Mouse (Mus musculus): Measurements from ENCODE around the gene Rhbdd1. TPM values are rescaled to one million over a fixed set of nuclear protein-coding genes. Genes with fewer than 3 reads are reported as not detected.

The Rhbdd1 gene
- polyA plus RNA-seq, 1 experiment = 10.7 TPM

GRCm38 (mm10) chr1:82326120-82326519 lies 9.9 kb downstream of the Rhbdd1 start:
- Histone ChIP-seq H3K4me1 (ENCODE audit: control insufficient read depth, insufficient read depth, low read length) (no peaks in the 10 kb centered on the region), H3K27me3 (ENCODE audit: control insufficient read depth, insufficient read depth, low read length) (no peaks in the 10 kb centered on the region), H3K4me3 (replicated peaks; ENCODE audit: insufficient read depth, low read depth, low read length) (no peak overlapping the region), H3K27ac (ENCODE audit: insufficient read depth, low read length) (no peak overlapping the region)
- no peak for TF ChIP-seq CTCF (IDR thresholded peaks at IDR 0.05; ENCODE audit: borderline replicate concordance, insufficient read depth, low read depth, low read length)
- TF ChIP-seq POLR2A (IDR thresholded peaks at IDR 0.05; ENCODE audit: borderline replicate concordance, insufficient read depth, low read length) = no peak
- no peak for DNase-seq
- WGBS = 87% methylated on average over 5 of the region's 5 CpGs

GRCm38 (mm10) chr1:82328033-82328775 lies 12.0 kb downstream of the Rhbdd1 start:
- 99% methylated on average over 7 of the region's 7 CpGs for WGBS
- TF ChIP-seq POLR2A (IDR thresholded peaks at IDR 0.05; ENCODE audit: borderline replicate concordance, insufficient read depth, low read length) (no peak), CTCF (IDR thresholded peaks at IDR 0.05; ENCODE audit: borderline replicate concordance, insufficient read depth, low read depth, low read length) (no peak)
- Histone ChIP-seq H3K4me3 (replicated peaks; ENCODE audit: insufficient read depth, low read depth, low read length) (no peak overlapping the region), H3K27me3 (ENCODE audit: control insufficient read depth, insufficient read depth, low read length) (no peaks in the 10 kb centered on the region), H3K4me1 (ENCODE audit: control insufficient read depth, insufficient read depth, low read length) (no peaks in the 10 kb centered on the region), H3K27ac (ENCODE audit: insufficient read depth, low read length) (no peak overlapping the region)
- DNase-seq = no peak

DNA sequence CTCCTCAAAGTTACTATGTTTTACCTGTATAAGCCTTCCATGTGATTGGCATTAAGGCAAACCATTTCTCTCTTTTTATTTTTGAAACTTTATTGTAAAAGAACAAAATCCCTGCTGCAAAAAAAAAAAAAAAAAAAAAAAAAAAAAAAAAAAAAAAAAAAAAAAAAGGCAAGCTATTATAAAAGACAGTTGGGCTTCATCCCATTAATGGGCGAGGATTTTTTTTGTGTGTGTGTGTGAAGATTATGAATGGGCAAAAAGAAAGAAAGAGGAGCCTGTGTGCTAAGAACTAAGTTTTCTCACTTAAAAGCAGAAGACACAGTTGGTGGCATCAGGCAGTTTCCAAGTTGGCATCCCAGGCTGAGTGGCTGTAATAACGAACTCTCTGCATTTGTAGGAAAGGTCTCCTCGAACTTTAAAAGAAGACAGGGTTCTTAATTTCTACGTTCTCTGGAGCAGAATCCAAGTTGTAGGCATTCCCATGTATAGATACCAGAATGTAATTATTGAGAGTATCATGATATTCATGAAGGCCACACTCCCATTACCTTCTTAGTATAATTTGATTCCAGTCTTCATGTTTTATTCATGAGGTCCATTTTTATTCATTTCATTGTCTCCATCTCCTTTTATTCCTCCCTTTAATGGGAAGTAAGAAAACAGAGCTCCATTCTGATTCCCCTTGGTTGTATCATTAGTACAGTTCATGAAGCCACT lies 13.1 kb downstream of the Rhbdd1 start:
- Histone ChIP-seq H3K27ac (ENCODE audit: insufficient read depth, low read length) (no peak overlapping the region), H3K4me1 (ENCODE audit: control insufficient read depth, insufficient read depth, low read length) (no peaks in the 10 kb centered on the region), H3K27me3 (ENCODE audit: control insufficient read depth, insufficient read depth, low read length) (no peaks in the 10 kb centered on the region), H3K4me3 (replicated peaks; ENCODE audit: insufficient read depth, low read depth, low read length) (no peak overlapping the region)
- 44% methylated on average over 4 of the region's 4 CpGs for WGBS
- no peak for DNase-seq
- no peak for TF ChIP-seq POLR2A (IDR thresholded peaks at IDR 0.05; ENCODE audit: borderline replicate concordance, insufficient read depth, low read length)
- TF ChIP-seq CTCF (IDR thresholded peaks at IDR 0.05; ENCODE audit: borderline replicate concordance, insufficient read depth, low read depth, low read length) = no peak

DNA sequence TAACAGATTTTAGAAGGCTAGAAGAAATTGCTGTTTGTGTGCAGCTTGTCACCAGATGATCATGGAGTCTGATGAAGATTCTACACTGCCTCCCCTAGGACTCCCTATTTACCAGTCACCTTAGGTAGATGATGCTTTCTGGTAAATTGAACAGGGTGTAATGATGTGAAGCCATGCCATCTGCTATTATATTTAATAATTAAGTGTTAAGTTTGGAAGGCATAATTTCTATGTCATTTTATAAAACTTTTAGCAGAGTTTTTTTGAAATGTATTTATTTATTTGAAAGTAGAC lies 13.6 kb downstream of the Rhbdd1 start:
- Histone ChIP-seq H3K4me3 (replicated peaks; ENCODE audit: insufficient read depth, low read depth, low read length) (no peak overlapping the region), H3K27me3 (ENCODE audit: control insufficient read depth, insufficient read depth, low read length) (no peaks in the 10 kb centered on the region), H3K27ac (ENCODE audit: insufficient read depth, low read length) (no peak overlapping the region), H3K4me1 (ENCODE audit: control insufficient read depth, insufficient read depth, low read length) (no peaks in the 10 kb centered on the region)
- TF ChIP-seq CTCF (IDR thresholded peaks at IDR 0.05; ENCODE audit: borderline replicate concordance, insufficient read depth, low read depth, low read length) (no peak), POLR2A (IDR thresholded peaks at IDR 0.05; ENCODE audit: borderline replicate concordance, insufficient read depth, low read length) (no peak)
- DNase-seq = no peak

DNA sequence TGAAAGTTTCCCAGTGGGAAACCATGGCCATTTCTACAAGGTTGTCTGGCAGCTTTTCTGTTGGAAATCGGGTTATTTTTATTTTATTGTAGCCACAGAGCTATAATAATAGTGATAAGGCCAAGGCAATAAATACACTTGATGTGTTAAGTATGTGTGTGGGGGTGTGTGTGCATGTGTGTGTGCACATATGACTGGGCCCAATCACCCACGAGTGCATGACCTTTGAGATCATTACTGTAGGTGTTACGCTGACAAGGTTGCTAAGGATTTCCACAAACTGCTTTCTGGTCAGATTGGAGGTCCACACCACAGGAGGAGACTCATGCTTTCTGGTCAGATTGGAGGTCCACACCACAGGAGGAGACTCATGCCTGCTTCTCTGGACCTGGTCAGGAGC lies 18.3 kb downstream of the Rhbdd1 start:
- TF ChIP-seq POLR2A (IDR thresholded peaks at IDR 0.05; ENCODE audit: borderline replicate concordance, insufficient read depth, low read length) = no peak
- no peak for TF ChIP-seq CTCF (IDR thresholded peaks at IDR 0.05; ENCODE audit: borderline replicate concordance, insufficient read depth, low read depth, low read length)

DNA sequence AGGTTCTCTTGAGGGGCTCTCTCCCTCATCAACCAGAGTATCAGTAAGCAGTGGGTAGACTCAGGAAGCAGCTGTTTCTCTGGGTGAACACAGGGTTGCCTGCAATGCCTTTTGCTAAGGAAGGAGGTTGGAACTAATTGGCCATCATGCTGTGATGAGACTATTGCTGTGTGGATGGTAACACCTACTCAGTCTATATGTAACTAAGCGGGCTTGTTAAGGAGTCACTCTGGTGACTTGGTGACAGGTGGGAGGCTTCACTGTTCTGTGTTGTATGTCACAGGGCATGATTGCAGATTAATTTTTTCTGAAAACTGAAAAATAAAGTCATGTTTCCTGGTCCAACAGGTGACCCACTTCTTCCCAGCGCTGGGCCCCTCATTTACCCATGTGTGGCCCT lies 36.8 kb downstream of the Rhbdd1 start:
- no peak for DNase-seq
- no peak overlapping the region for H3K27ac ChIP-seq (ENCODE audit: insufficient read depth, low read length)
- no peak overlapping the region for H3K4me3 ChIP-seq (replicated peaks; ENCODE audit: insufficient read depth, low read depth, low read length)
- TF ChIP-seq POLR2A (IDR thresholded peaks at IDR 0.05; ENCODE audit: borderline replicate concordance, insufficient read depth, low read length) = no peak
- no peak for TF ChIP-seq CTCF (IDR thresholded peaks at IDR 0.05; ENCODE audit: borderline replicate concordance, insufficient read depth, low read depth, low read length)
- H3K27me3 ChIP-seq (ENCODE audit: control insufficient read depth, insufficient read depth, low read length) = no peaks in the 10 kb centered on the region
- H3K4me1 ChIP-seq (ENCODE audit: control insufficient read depth, insufficient read depth, low read length) = no peaks in the 10 kb centered on the region
- 95% methylated on average over 2 of the region's 2 CpGs for WGBS

More for the DNA sequence above, 18.3 kb downstream of the Rhbdd1 start:
- no peaks in the 10 kb centered on the region for H3K27me3 ChIP-seq (ENCODE audit: control insufficient read depth, insufficient read depth, low read length)
- DNase-seq = no peak
- WGBS = 91% methylated on average over 3 of the region's 3 CpGs
- H3K4me3 ChIP-seq (replicated peaks; ENCODE audit: insufficient read depth, low read depth, low read length) = no peak overlapping the region
- H3K4me1 ChIP-seq (ENCODE audit: control insufficient read depth, insufficient read depth, low read length) = peaks cover 2% of the 10 kb centered on the region; the same call in 1 of the 2 replicates
- no peak overlapping the region for H3K27ac ChIP-seq (ENCODE audit: insufficient read depth, low read length)

DNA sequence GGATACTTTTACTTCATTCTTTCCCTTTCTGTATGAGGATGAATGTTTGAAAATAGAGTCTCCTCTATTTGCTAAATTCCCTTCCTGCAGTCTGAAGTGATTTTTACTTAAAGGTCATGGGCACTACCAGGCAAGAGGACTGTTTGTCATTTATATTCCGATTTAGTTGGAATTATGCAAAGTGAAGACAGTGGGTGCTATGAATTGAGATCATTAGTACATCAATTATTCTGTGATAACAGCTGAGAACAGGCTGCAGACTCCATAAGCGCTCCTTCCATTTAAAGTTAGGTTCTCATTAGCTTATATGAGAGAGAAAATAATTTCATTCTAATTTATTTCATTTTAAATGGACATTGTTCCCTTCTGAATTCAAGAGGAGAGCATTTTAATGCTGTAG lies 37.5 kb downstream of the Rhbdd1 start:
- Histone ChIP-seq H3K4me1 (ENCODE audit: control insufficient read depth, insufficient read depth, low read length) (no peaks in the 10 kb centered on the region), H3K4me3 (replicated peaks; ENCODE audit: insufficient read depth, low read depth, low read length) (no peak overlapping the region), H3K27ac (ENCODE audit: insufficient read depth, low read length) (no peak overlapping the region), H3K27me3 (ENCODE audit: control insufficient read depth, insufficient read depth, low read length) (no peaks in the 10 kb centered on the region)
- 90% methylated on average over 2 of the region's 2 CpGs for WGBS
- no peak for TF ChIP-seq POLR2A (IDR thresholded peaks at IDR 0.05; ENCODE audit: borderline replicate concordance, insufficient read depth, low read length)
- no peak for TF ChIP-seq CTCF (IDR thresholded peaks at IDR 0.05; ENCODE audit: borderline replicate concordance, insufficient read depth, low read depth, low read length)
- no peak for DNase-seq
